Mouse (Mus musculus) spleen, adult 2 months (tissue): ENCODE measurements at regions not wholly inside any gene's neighbourhood (a gene's known extent, or its start where the extent isn't known, plus 50 kb on each side); places are given as distances from the start of the nearest gene placed in this dataset.

ENCODE experiments used
- DNase-seq, 2 experiments: peaks; one replicate each; pipeline versions ENCODE4 v3.0.0 to v3.0.0-alpha.2; 2012 to 2021; ENCODE audit warnings: low spot score in 2 of 2, low read depth in 1 of 2
- H3K27ac ChIP-seq: fragments of 200-500 bp; 2 replicates; pipeline ENCODE4 v1.5.1; 2012; ENCODE audit warnings: low read length, inconsistent platforms; ENCODE audit not compliant: insufficient read depth
- H3K27me3 ChIP-seq: fragments of 200-500 bp; 2 replicates; pipeline ENCODE4 v1.6.1; 2012; ENCODE audit warnings: mild to moderate bottlenecking, moderate library complexity, low read length, inconsistent platforms; ENCODE audit not compliant: control insufficient read depth, insufficient read depth
- H3K36me3 ChIP-seq: fragments of 200-500 bp; 2 replicates; pipeline ENCODE4 v1.6.1; 2012; ENCODE audit warnings: mild to moderate bottlenecking, low read length, inconsistent platforms; ENCODE audit not compliant: control insufficient read depth, insufficient read depth
- H3K4me1 ChIP-seq: fragments of 200-500 bp; 2 replicates; pipeline ENCODE4 v1.6.1; 2011; ENCODE audit warnings: inconsistent platforms; ENCODE audit not compliant: control insufficient read depth, insufficient read depth, insufficient read length
- H3K4me3 ChIP-seq: fragments of 200-500 bp; 2 replicates; pipeline ENCODE4 v1.5.1; 2011; ENCODE audit warnings: mild to moderate bottlenecking, inconsistent platforms; ENCODE audit not compliant: insufficient read depth, insufficient read length; ENCODE audit errors: extremely low read depth
- CTCF ChIP-seq: fragments of 200-500 bp; IDR thresholded peaks from 2 replicates; pipeline ENCODE4 v1.5.1; 2011; ENCODE audit warnings: mild to moderate bottlenecking, inconsistent platforms; ENCODE audit not compliant: insufficient read depth, insufficient read length, insufficient replicate concordance; ENCODE audit errors: extremely low read depth
- POLR2A ChIP-seq: fragments of 200-500 bp; IDR thresholded peaks from 2 replicates; pipeline ENCODE4 v1.6.1; 2011; ENCODE audit warnings: low read depth, low read length, inconsistent platforms
- WGBS: fragments of 180-500 bp; shearing (Covaris S2); methylation state at CpG from one replicate; pipeline ENCODE4 v1.1.7; 2018; 5-methylcytosine and 5-hydroxymethylcytosine counted together

- Histone ChIP-seq H3K4me1 (no peaks in the 10 kb centered on the region), H3K27me3 (no peaks in the 10 kb centered on the region), H3K36me3 (no peaks in the 10 kb centered on the region), H3K27ac (no peak overlapping the region), H3K4me3 (no peak overlapping the region)
- no peak for DNase-seq
- 43% methylated on average over 14 of the region's 14 CpGs for WGBS
- TF ChIP-seq CTCF (no peak), POLR2A (no peak)
Observed at GRCm38 (mm10) chr10:46057362-46058198, 480.0 kb downstream of the Hace1 start.

- no peaks in the 10 kb centered on the region for H3K36me3 ChIP-seq
- H3K27me3 ChIP-seq = no peaks in the 10 kb centered on the region
- no peak for DNase-seq
- no peak overlapping the region for H3K4me3 ChIP-seq
- no peak for TF ChIP-seq POLR2A
- no peak for TF ChIP-seq CTCF
- H3K27ac ChIP-seq = no peak overlapping the region
- WGBS = 79% methylated on average over 5 of the region's 5 CpGs
- H3K4me1 ChIP-seq = no peaks in the 10 kb centered on the region
Observed at GRCm38 (mm10) chr10:46058199-46058472, 480.5 kb downstream of the Hace1 start.

DNA sequence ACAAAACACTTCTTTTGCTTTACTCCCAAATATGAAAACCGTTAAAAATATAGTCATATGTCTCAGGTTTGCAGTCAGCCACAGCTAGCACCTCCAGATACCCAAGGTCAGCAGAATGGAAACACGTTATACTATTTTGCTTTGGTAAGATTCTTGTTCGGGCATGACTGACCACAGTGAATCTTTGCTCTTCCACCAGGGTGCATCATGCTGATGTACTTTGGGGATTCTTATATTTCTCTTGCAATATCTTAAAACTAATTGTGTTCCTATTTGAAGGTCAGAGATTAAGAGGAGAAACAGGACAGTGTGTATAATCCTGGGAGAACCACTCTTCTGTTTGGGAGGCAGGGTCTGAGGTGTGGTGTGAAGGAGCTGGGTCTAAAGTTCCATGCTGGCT lies 481.7 kb downstream of the Hace1 start:
- TF ChIP-seq CTCF (no peak), POLR2A (no peak)
- no peak for DNase-seq
- Histone ChIP-seq H3K36me3 (no peaks in the 10 kb centered on the region), H3K27ac (no peak overlapping the region), H3K4me1 (no peaks in the 10 kb centered on the region), H3K4me3 (no peak overlapping the region), H3K27me3 (no peaks in the 10 kb centered on the region)
- WGBS = 75% methylated on average over 3 of the region's 3 CpGs

- 62% methylated on average over 4 of the region's 4 CpGs for WGBS
- no peak overlapping the region for H3K4me3 ChIP-seq
- TF ChIP-seq CTCF = no peak
- no peak for TF ChIP-seq POLR2A
- H3K4me1 ChIP-seq = no peaks in the 10 kb centered on the region
- DNase-seq = no peak
- H3K27me3 ChIP-seq = no peaks in the 10 kb centered on the region
- no peak overlapping the region for H3K27ac ChIP-seq
- no peaks in the 10 kb centered on the region for H3K36me3 ChIP-seq
Observed at GRCm38 (mm10) chr10:46063831-46064230, 486.2 kb downstream of the Hace1 start.

GRCm38 (mm10) chr10:46070766-46071165 lies 493.1 kb downstream of the Hace1 start:
- no peaks in the 10 kb centered on the region for H3K27me3 ChIP-seq
- no peak overlapping the region for H3K4me3 ChIP-seq
- WGBS = 94% methylated on average over 3 of the region's 3 CpGs
- H3K27ac ChIP-seq = no peak overlapping the region
- TF ChIP-seq CTCF (no peak), POLR2A (no peak)
- no peak for DNase-seq
- H3K4me1 ChIP-seq = no peaks in the 10 kb centered on the region
- H3K36me3 ChIP-seq = no peaks in the 10 kb centered on the region

DNA sequence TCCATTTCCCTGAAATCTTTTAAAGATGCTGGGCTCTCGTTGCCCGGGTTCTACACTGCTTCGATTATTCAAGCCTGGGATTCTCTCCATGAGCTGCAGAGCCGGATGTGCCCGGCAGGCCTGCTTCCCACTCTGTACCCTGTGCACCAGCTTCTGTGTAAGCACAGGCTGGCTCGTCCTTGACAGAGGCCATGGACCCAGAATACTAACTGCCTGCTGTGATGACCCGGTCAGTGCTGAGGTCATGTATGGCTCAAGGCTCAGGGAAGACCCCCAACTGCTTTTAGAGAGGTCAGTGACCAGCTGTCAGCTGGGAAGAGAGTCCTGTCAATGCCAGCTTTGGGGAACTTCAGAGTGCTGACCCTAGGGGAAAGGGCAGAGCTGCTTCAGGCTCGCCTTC lies 493.6 kb downstream of the Hace1 start:
- no peak overlapping the region for H3K4me3 ChIP-seq
- H3K36me3 ChIP-seq = no peaks in the 10 kb centered on the region
- DNase-seq = no peak
- TF ChIP-seq CTCF (no peak), POLR2A (no peak)
- H3K4me1 ChIP-seq = no peaks in the 10 kb centered on the region
- no peak overlapping the region; the same call in 1 of the 2 replicates for H3K27ac ChIP-seq
- WGBS = 75% methylated on average over 8 of the region's 8 CpGs
- no peaks in the 10 kb centered on the region for H3K27me3 ChIP-seq

DNA sequence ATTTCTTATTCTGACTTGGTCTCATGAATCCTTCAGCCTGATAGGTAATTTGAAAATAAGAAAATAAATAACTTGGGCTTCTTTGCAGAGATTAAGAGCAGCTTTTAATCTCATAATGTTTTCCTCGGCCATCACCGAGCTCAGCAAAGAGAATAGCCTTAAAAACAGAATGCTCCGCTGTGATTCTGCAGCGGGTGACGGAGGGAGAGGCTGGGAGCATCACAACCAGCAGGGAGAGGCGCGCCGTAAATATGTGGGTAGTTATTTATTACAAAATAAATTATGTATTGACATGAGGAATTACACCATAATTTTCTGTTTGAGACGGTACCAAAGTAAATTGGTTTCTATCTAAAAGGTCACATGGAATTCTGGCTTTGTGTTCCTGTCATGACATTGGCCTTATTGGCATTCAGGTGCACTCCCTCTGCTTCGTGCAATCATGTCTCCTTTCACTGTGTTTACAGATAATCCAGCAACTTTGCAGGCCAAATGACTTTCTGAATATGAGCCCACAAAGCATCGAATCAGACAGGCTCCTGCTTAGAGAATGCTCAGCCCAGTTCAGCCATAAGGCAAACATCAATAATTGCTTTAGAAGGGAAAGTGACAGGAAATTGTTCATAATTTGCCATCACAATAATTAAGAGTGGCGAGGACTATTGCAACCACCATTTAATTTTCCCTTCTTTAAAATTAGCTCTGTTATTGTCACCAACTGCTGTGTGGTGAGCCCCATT lies 494.4 kb downstream of the Hace1 start:
- H3K4me1 ChIP-seq = no peaks in the 10 kb centered on the region
- H3K27me3 ChIP-seq = no peaks in the 10 kb centered on the region
- DNase-seq = no peak
- H3K27ac ChIP-seq = no peak overlapping the region
- TF ChIP-seq POLR2A = no peak
- TF ChIP-seq CTCF = no peak
- no peak overlapping the region for H3K4me3 ChIP-seq
- H3K36me3 ChIP-seq = no peaks in the 10 kb centered on the region
- WGBS = 91% methylated on average over 12 of the region's 12 CpGs
